Mouse (Mus musculus): ENCODE results near the gene Irf6.

GRCm38 (mm10) chr1:193203821-193204220, 50.9 kb downstream of the Irf6 start:
- no peak for TF ChIP-seq CTCF (IDR thresholded peaks at IDR 0.05; ENCODE audit: extremely low read depth, insufficient read depth, low read length)
- TF ChIP-seq POLR2A (IDR thresholded peaks at IDR 0.05; ENCODE audit: extremely low read depth, insufficient read depth, low read length): no peak

All from cortical plate, adult 2 months (tissue).